Mouse (Mus musculus): ENCODE results near the gene Set. TPM values are rescaled to one million over a fixed set of nuclear protein-coding genes. Genes with fewer than 3 reads are reported as not detected.

The Set gene
- total RNA-seq, 1 experiment from 2014 or later, result 345 TPM

Other genes with a start within 250 kb of the Set start
- 11.4 and 12.0 TPM in 2 replicates for gene Urm1, start 237.3 kb upstream of the Set start, total RNA-seq (2017)
- gene Cercam, start 188.2 kb upstream of the Set start, total RNA-seq (2017), result 0.23 and 0.25 TPM in 2 replicates
- 78.0 and 84.3 TPM in 2 replicates for gene Odf2, start 168.2 kb upstream of the Set start, total RNA-seq (2017)
- 73.9 and 79.8 TPM in 2 replicates for gene Gle1, start 122.0 kb upstream of the Set start, total RNA-seq (2017)
- gene Sptan1, start 91.8 kb upstream of the Set start, total RNA-seq (2017), result 259 and 285 TPM in 2 replicates
- gene Wdr34, start 8.5 kb upstream of the Set start, total RNA-seq (2017), result 0.70 and 0.86 TPM in 2 replicates
- gene Pkn3, start 20.3 kb downstream of the Set start, total RNA-seq (2017), result 1.0 and 1.8 TPM in 2 replicates
- gene Zdhhc12, start 36.3 kb downstream of the Set start, total RNA-seq (2017), result 10.1 and 11.2 TPM in 2 replicates
- gene Zer1, start 67.2 kb downstream of the Set start, total RNA-seq (2017), result 43.1 and 46.3 TPM in 2 replicates
- 40.9 and 50.9 TPM in 2 replicates for gene Tbc1d13, start 76.4 kb downstream of the Set start, total RNA-seq (2017)
- 1.3 and 3.9 TPM in 2 replicates for gene Endog, start 114.1 kb downstream of the Set start, total RNA-seq (2017)
- 8.3 and 15.7 TPM in 2 replicates for gene Spout1, start 121.1 kb downstream of the Set start, total RNA-seq (2017)
- 7.1 and 7.5 TPM in 2 replicates for gene Kyat1, start 148.5 kb downstream of the Set start, total RNA-seq (2017)
- 20.7 and 22.5 TPM in 2 replicates for gene Lrrc8a, start 180.3 kb downstream of the Set start, total RNA-seq (2017)
- gene Gm28035, start 183.2 kb downstream of the Set start, total RNA-seq (2017), result 2.0 and 2.9 TPM in 2 replicates
- 3.8 and 6.0 TPM in 2 replicates for gene Phyhd1, start 208.8 kb downstream of the Set start, total RNA-seq (2017)
- gene Gm28038, start 223.7 kb downstream of the Set start, total RNA-seq (2017), result not detected in 2 replicates
- gene Dolk, start 229.0 kb downstream of the Set start, total RNA-seq (2017), result 9.0 and 10.3 TPM in 2 replicates
- gene Nup188, start 229.0 kb downstream of the Set start, total RNA-seq (2017), result 14.6 and 14.8 TPM in 2 replicates